Mouse (Mus musculus): ENCODE data around the gene Gm21887. TPM values are rescaled to one million over a fixed set of nuclear protein-coding genes. Genes with fewer than 3 reads are reported as not detected.
A peak's percentile ranks its signal among the peaks of the same experiment; 100 is the strongest.
"Not testable (repeated sequence)": the region's sequence is repeated elsewhere in the genome, so short reads cannot be mapped to it uniquely, and the experiment has no call there.

The Gm21887 gene
- polyA plus RNA-seq, 1 experiment from 2014 or later = 106 TPM

GRCm38 (mm10) chrX:170006694-170007247, 2.7 kb upstream of the Gm21887 start:
- not testable (repeated sequence) for H3K27me3 ChIP-seq (ENCODE audit: insufficient read depth, low read length); H3K4me3 ChIP-seq (replicated peaks; ENCODE audit: low read depth, low read length); H3K36me3 ChIP-seq (ENCODE audit: insufficient read depth, low read length); H3K4me1 ChIP-seq (replicated peaks; ENCODE audit: insufficient read depth, low read length); H3K27ac ChIP-seq; H3K9ac ChIP-seq (ENCODE audit: low read depth, low read length); H3K4me2 ChIP-seq (ENCODE audit: low read length); ATAC-seq (replicated peaks; ENCODE audit: low FRiP score, low read depth)
- peak; percentile 3 for DNase-seq (ENCODE audit: low spot score)
- H3K9me3 ChIP-seq (replicated peaks; ENCODE audit: low read length) = peaks cover 18% of the 10 kb centered on the region; the same call in 1 of the 2 replicates
- WGBS = 55% methylated on average over 3 of the region's 3 CpGs

GRCm38 (mm10) chrX:170007375-170008178, 1.9 kb upstream of the Gm21887 start:
- H3K9me3 ChIP-seq (replicated peaks; ENCODE audit: low read length) = peaks cover 18% of the 10 kb centered on the region; the same call in 1 of the 2 replicates
- not testable (repeated sequence) for H3K36me3 ChIP-seq (ENCODE audit: insufficient read depth, low read length); H3K9ac ChIP-seq (ENCODE audit: low read depth, low read length); H3K4me2 ChIP-seq (ENCODE audit: low read length); ATAC-seq (replicated peaks; ENCODE audit: low FRiP score, low read depth); H3K4me1 ChIP-seq (replicated peaks; ENCODE audit: insufficient read depth, low read length); H3K4me3 ChIP-seq (replicated peaks; ENCODE audit: low read depth, low read length); H3K27me3 ChIP-seq (ENCODE audit: insufficient read depth, low read length); H3K27ac ChIP-seq
- DNase-seq (ENCODE audit: low spot score) = peak; percentile 1
- 50% methylated on average over 2 of the region's 2 CpGs for WGBS

- H3K4me3 ChIP-seq (replicated peaks; ENCODE audit: low read depth, low read length); ATAC-seq (replicated peaks; ENCODE audit: low FRiP score, low read depth); H3K36me3 ChIP-seq (ENCODE audit: insufficient read depth, low read length); H3K27ac ChIP-seq; H3K9ac ChIP-seq (ENCODE audit: low read depth, low read length); H3K4me1 ChIP-seq (replicated peaks; ENCODE audit: insufficient read depth, low read length); H3K27me3 ChIP-seq (ENCODE audit: insufficient read depth, low read length); H3K4me2 ChIP-seq (ENCODE audit: low read length): not testable (repeated sequence)
- DNase-seq (ENCODE audit: low spot score) = peak; percentile 2
- peaks cover 18% of the 10 kb centered on the region; the same call in 1 of the 2 replicates for H3K9me3 ChIP-seq (replicated peaks; ENCODE audit: low read length)
Observed at GRCm38 (mm10) chrX:170008179-170008467, 1.3 kb upstream of the Gm21887 start.

- WGBS = 38% methylated on average over 3 of the region's 3 CpGs
- not testable (repeated sequence) for H3K4me2 ChIP-seq (ENCODE audit: low read length)
Observed at GRCm38 (mm10) chrX:170008584-170008983, 875 bp upstream of the Gm21887 start.

GRCm38 (mm10) chrX:170009801-170010221, 352 bp downstream of the Gm21887 start:
- not testable (repeated sequence) for H3K4me1 ChIP-seq (replicated peaks; ENCODE audit: insufficient read depth, low read length); H3K36me3 ChIP-seq (ENCODE audit: insufficient read depth, low read length); H3K27me3 ChIP-seq (ENCODE audit: insufficient read depth, low read length); H3K4me2 ChIP-seq (ENCODE audit: low read length)
- ATAC-seq (replicated peaks; ENCODE audit: low FRiP score, low read depth) = peak; percentile 96
- peak; percentile 99 for DNase-seq (ENCODE audit: low spot score)
- Histone ChIP-seq H3K27ac (peak overlapping the region; percentile 89), H3K4me3 (replicated peaks; ENCODE audit: low read depth, low read length) (peak overlapping the region; percentile 71), H3K9ac (ENCODE audit: low read depth, low read length) (peak overlapping the region; percentile 90), H3K9me3 (replicated peaks; ENCODE audit: low read length) (peaks cover 18% of the 10 kb centered on the region; the same call in 1 of the 2 replicates)
- WGBS = 55% methylated on average over 25 of the region's 25 CpGs

More at GRCm38 (mm10) chrX:170008584-170008983, 875 bp upstream of the Gm21887 start:
- H3K4me1 ChIP-seq (replicated peaks; ENCODE audit: insufficient read depth, low read length); H3K27ac ChIP-seq; H3K9ac ChIP-seq (ENCODE audit: low read depth, low read length); H3K27me3 ChIP-seq (ENCODE audit: insufficient read depth, low read length); H3K36me3 ChIP-seq (ENCODE audit: insufficient read depth, low read length); H3K4me3 ChIP-seq (replicated peaks; ENCODE audit: low read depth, low read length); ATAC-seq (replicated peaks; ENCODE audit: low FRiP score, low read depth); DNase-seq (ENCODE audit: low spot score): not testable (repeated sequence)
- peaks cover 18% of the 10 kb centered on the region; the same call in 1 of the 2 replicates for H3K9me3 ChIP-seq (replicated peaks; ENCODE audit: low read length)

GRCm38 (mm10) chrX:170010581-170011528, 1.4 kb downstream of the Gm21887 start:
- H3K9me3 ChIP-seq (replicated peaks; ENCODE audit: low read length) = peaks cover 18% of the 10 kb centered on the region; the same call in 1 of the 2 replicates
- not testable (repeated sequence) for H3K9ac ChIP-seq (ENCODE audit: low read depth, low read length); H3K27ac ChIP-seq; H3K27me3 ChIP-seq (ENCODE audit: insufficient read depth, low read length); H3K36me3 ChIP-seq (ENCODE audit: insufficient read depth, low read length); H3K4me1 ChIP-seq (replicated peaks; ENCODE audit: insufficient read depth, low read length)
- WGBS = 76% methylated on average over 97 of the region's 97 CpGs
- DNase-seq (ENCODE audit: low spot score) (peak; percentile 49), ATAC-seq (replicated peaks; ENCODE audit: low FRiP score, low read depth) (peak; percentile 35)
- TF ChIP-seq CTCF (IDR thresholded peaks at IDR 0.05; ENCODE audit: low read depth) = peak; percentile 61; the same call in 1 of the 2 replicates
- H3K4me3 ChIP-seq (replicated peaks; ENCODE audit: low read depth, low read length) = peak overlapping the region; percentile 10; the same call in 1 of the 2 replicates
- peak overlapping the region; percentile 11; the same call in 1 of the 2 replicates for H3K4me2 ChIP-seq (ENCODE audit: low read length)

- H3K4me1 ChIP-seq (replicated peaks; ENCODE audit: insufficient read depth, low read length); H3K9ac ChIP-seq (ENCODE audit: low read depth, low read length); H3K4me2 ChIP-seq (ENCODE audit: low read length); H3K27me3 ChIP-seq (ENCODE audit: insufficient read depth, low read length); H3K4me3 ChIP-seq (replicated peaks; ENCODE audit: low read depth, low read length); DNase-seq (ENCODE audit: low spot score); H3K27ac ChIP-seq; H3K36me3 ChIP-seq (ENCODE audit: insufficient read depth, low read length); ATAC-seq (replicated peaks; ENCODE audit: low FRiP score, low read depth): not testable (repeated sequence)
- peaks cover 18% of the 10 kb centered on the region; the same call in 1 of the 2 replicates for H3K9me3 ChIP-seq (replicated peaks; ENCODE audit: low read length)
- WGBS = 97% methylated on average over 9 of the region's 10 CpGs
Observed at GRCm38 (mm10) chrX:170011529-170011879, 2.0 kb downstream of the Gm21887 start.

- not testable (repeated sequence) for H3K4me2 ChIP-seq (ENCODE audit: low read length); H3K27me3 ChIP-seq (ENCODE audit: insufficient read depth, low read length); H3K9ac ChIP-seq (ENCODE audit: low read depth, low read length); ATAC-seq (replicated peaks; ENCODE audit: low FRiP score, low read depth); H3K27ac ChIP-seq; H3K4me1 ChIP-seq (replicated peaks; ENCODE audit: insufficient read depth, low read length); H3K4me3 ChIP-seq (replicated peaks; ENCODE audit: low read depth, low read length); DNase-seq (ENCODE audit: low spot score)
- WGBS = 80% methylated on average over 12 of the region's 13 CpGs
- H3K36me3 ChIP-seq (ENCODE audit: insufficient read depth, low read length) = peaks cover 12% of the 10 kb centered on the region
- H3K9me3 ChIP-seq (replicated peaks; ENCODE audit: low read length) = peaks cover 18% of the 10 kb centered on the region; the same call in 1 of the 2 replicates
Observed at GRCm38 (mm10) chrX:170013421-170013820, 4.0 kb downstream of the Gm21887 start.

Measured in kidney, postnatal 0 days (tissue).